Mouse (Mus musculus) heart, postnatal 0 days (tissue): ENCODE data around the gene Pop4.

Experiments
- CTCF ChIP-seq: IDR thresholded peaks from 2 replicates; pipeline ENCODE4 v1.5.1; 2016; ENCODE audit warnings: antibody characterized with exemption, control low read depth, low read depth
- EP300 ChIP-seq: IDR thresholded peaks from 2 replicates; pipeline ENCODE4 v1.6.1; 2016; ENCODE audit warnings: antibody characterized with exemption, low read depth

- no peak for TF ChIP-seq CTCF
- no peak for TF ChIP-seq EP300
These were observed 55.9 kb downstream of the Pop4 start for GRCm38 (mm10) chr7:38215281-38215680.
